ENCODE assay signal across 29 mouse cellular contexts in genomic region chr17:23543983-23544382, GRCm38 (mm10). TPM values are rescaled to one million over a fixed set of nuclear protein-coding genes. Genes with fewer than 3 reads are reported as not detected.
A peak's percentile ranks its signal among the peaks of the same experiment; 100 is the strongest.
DNase-seq lines count a peak whose midpoint lies in the region; ATAC-seq and TF ChIP-seq lines count a peak whose summit lies in the region.
"Had no signal": no experiment of that assay in that cellular context is flagged by ENCODE, and none has a peak within 500 bp of the region (broad histone marks: within the 10 kb centered on the region; RNA-seq: fewer than 3 reads in every experiment).

No protein-coding gene starts in this region.

- 68% methylated on average over 4 of the region's 4 CpGs for WGBS in intestine, embryonic 15.5 days
- 69% methylated on average over 4 of the region's 4 CpGs for WGBS in intestine, embryonic 16.5 days

- H3K4me1 ChIP-seq in intestine, embryonic 15.5 days (replicated peaks) = peaks cover 12% of the 10 kb centered on the region; the same call in 1 of the 2 replicates
- H3K4me1 ChIP-seq in intestine, embryonic 16.5 days (ENCODE audit: control insufficient read depth, insufficient read depth, low read length) = 0 out of 2 replicates have a peak, but pooled peaks cover 12% of the 10 kb centered on the region
- peaks cover 73% of the 10 kb centered on the region for H3K4me1 ChIP-seq in E14TG2a.4 (replicated peaks; ENCODE audit: low read depth, low read length)
- H3K4me1 ChIP-seq: midbrain, embryonic 15.5 days had no signal

- H3K4me2 ChIP-seq in intestine, embryonic 15.5 days (replicated peaks) = peak overlapping the region; percentile 39; the same call in 1 of the 2 replicates
- H3K4me2 ChIP-seq in intestine, embryonic 16.5 days (ENCODE audit: low read depth, low read length) = no peak overlapping the region
- H3K4me2 ChIP-seq: embryonic facial prominence, embryonic 13.5 days; heart, embryonic 11.5 days; midbrain, embryonic 15.5 days; neural tube, embryonic 13.5 days had no signal

- H3K4me3 ChIP-seq in intestine, embryonic 15.5 days (replicated peaks) = no peak overlapping the region
- H3K4me3 ChIP-seq in intestine, embryonic 16.5 days (ENCODE audit: low read length) = no peak overlapping the region
- H3K4me3 ChIP-seq in E14TG2a.4 (replicated peaks; ENCODE audit: low read length) = peak overlapping the region; percentile 52; the same call in 1 of the 2 replicates
- H3K4me3 ChIP-seq: embryonic facial prominence, embryonic 13.5 days; hindbrain, embryonic 10.5 days; limb, embryonic 15.5 days; midbrain, embryonic 15.5 days; neural tube, embryonic 13.5 days had no signal

- no peak for ATAC-seq in intestine, embryonic 15.5 days
- ATAC-seq in intestine, embryonic 16.5 days = no peak
- ATAC-seq: forebrain, embryonic 14.5 days; hindbrain, embryonic 16.5 days; midbrain, embryonic 15.5 days had no signal

- peaks cover 12% of the 10 kb centered on the region; the same call in 1 of the 2 replicates for H3K27me3 ChIP-seq in intestine, embryonic 15.5 days (replicated peaks)
- H3K27me3 ChIP-seq in intestine, embryonic 16.5 days (replicated peaks; ENCODE audit: control insufficient read depth, insufficient read depth, low read length) = no peaks in the 10 kb centered on the region
- 0 out of 2 replicates have a peak, but pooled peaks cover 7% of the 10 kb centered on the region for H3K27me3 ChIP-seq in E14TG2a.4 (ENCODE audit: insufficient read depth, low read length)

- no peak overlapping the region for H3K9ac ChIP-seq in intestine, embryonic 15.5 days
- H3K9ac ChIP-seq in intestine, embryonic 16.5 days (ENCODE audit: low read depth, low read length) = no peak overlapping the region
- H3K9ac ChIP-seq: embryonic facial prominence, embryonic 13.5 days; limb, embryonic 15.5 days; liver, embryonic 14.5 days; lung, embryonic 14.5 days; midbrain, embryonic 15.5 days; neural tube, embryonic 13.5 days had no signal

- no peaks in the 10 kb centered on the region for H3K36me3 ChIP-seq in intestine, embryonic 15.5 days
- H3K36me3 ChIP-seq in intestine, embryonic 16.5 days (ENCODE audit: control insufficient read depth, insufficient read depth, low read length) = no peaks in the 10 kb centered on the region
- H3K36me3 ChIP-seq in E14TG2a.4 (ENCODE audit: insufficient read depth, low read length) = no peaks in the 10 kb centered on the region
- H3K36me3 ChIP-seq: embryonic facial prominence, embryonic 13.5 days; hindbrain, embryonic 10.5 days; limb, embryonic 15.5 days; midbrain, embryonic 15.5 days; neural tube, embryonic 13.5 days had no signal

- no peak for TF ChIP-seq CTCF in E14TG2a.4 (conservative IDR thresholded peaks at IDR 0.05; ENCODE audit: low read length)

- DNase-seq in cerebellum, adult 9-10 months = peak; percentile 21
- no peak for DNase-seq in cerebellum, adult 11 months
- peak; percentile 5 for DNase-seq in naive thymus-derived CD4-positive, alpha-beta T cell, adult 2 months (ENCODE audit: low read depth)
- no peak for DNase-seq in frontal cortex, postnatal 36 days (ENCODE audit: low spot score in 2 of 2)
- no peak for DNase-seq in kidney, adult 9 months
- DNase-seq: adrenal gland, postnatal 36 days; cerebellum, adult 11-12 months; cerebellum, postnatal 25 days; kidney, adult 11 months; left cerebral cortex, postnatal 4 days; lung, postnatal 4 days; retina, postnatal 1 day; right cerebral cortex, postnatal 25 days had no signal

- no peak overlapping the region for H3K27ac ChIP-seq in intestine, embryonic 15.5 days
- no peak overlapping the region for H3K27ac ChIP-seq in intestine, embryonic 16.5 days (ENCODE audit: low read length)
- H3K27ac ChIP-seq: embryonic facial prominence, embryonic 13.5 days; hindbrain, embryonic 10.5 days; limb, embryonic 15.5 days; liver, embryonic 14.5 days; midbrain, embryonic 15.5 days; neural tube, embryonic 13.5 days had no signal

- no peaks in the 10 kb centered on the region for H3K9me3 ChIP-seq in intestine, embryonic 15.5 days
- no peaks in the 10 kb centered on the region for H3K9me3 ChIP-seq in intestine, embryonic 16.5 days (ENCODE audit: control insufficient read depth, low read length)
- no peaks in the 10 kb centered on the region for H3K9me3 ChIP-seq in E14TG2a.4 (ENCODE audit: low read length)
- H3K9me3 ChIP-seq: embryonic facial prominence, embryonic 13.5 days; hindbrain, embryonic 10.5 days; limb, embryonic 15.5 days; midbrain, embryonic 15.5 days; neural tube, embryonic 13.5 days had no signal

RNA-seq across cellular contexts. Expression of gene Zfp213, which starts 20.1 kb away (rescaled TPM):
- polyA plus RNA-seq in intestine, embryonic 15.5 days (2015; fragmentation: Nextera tagmentation; extraction: Ambion mirVana) = 15.2 and 17.7 TPM in 2 replicates
- polyA plus RNA-seq in intestine, embryonic 16.5 days (2015; fragmentation: Nextera tagmentation; extraction: Ambion mirVana) = 16.0 and 16.8 TPM in 2 replicates

RNA-seq across cellular contexts. Expression of gene Zfp13, which starts 55.3 kb away (rescaled TPM):
- 10.4 and 10.5 TPM in 2 replicates for polyA plus RNA-seq in intestine, embryonic 15.5 days (2015; fragmentation: Nextera tagmentation; extraction: Ambion mirVana)
- 8.6 and 8.8 TPM in 2 replicates for polyA plus RNA-seq in intestine, embryonic 16.5 days (2015; fragmentation: Nextera tagmentation; extraction: Ambion mirVana)

RNA-seq across cellular contexts. Expression of gene Zscan10, which starts 56.7 kb away (rescaled TPM):
- polyA plus RNA-seq in intestine, embryonic 15.5 days (2015; fragmentation: Nextera tagmentation; extraction: Ambion mirVana) = 0.14 TPM in 1 of 2 replicates, not detected in the other
- 0.09 TPM in 1 of 2 replicates, not detected in the other for polyA plus RNA-seq in intestine, embryonic 16.5 days (2015; fragmentation: Nextera tagmentation; extraction: Ambion mirVana)
- polyA plus RNA-seq: forebrain, embryonic 14.5 days; frontal cortex, adult 2 months; heart, embryonic 11.5 days; kidney, embryonic 16.5 days; liver, embryonic 14.5 days; midbrain, embryonic 15.5 days; neural tube, embryonic 13.5 days; spleen, adult 2 months had no signal

Comparison
In these comparisons a context has a peak if more than half of its experiments do, and no peak if none do; other contexts are left out.
1. DNase-seq: peak in cerebellum, adult 9-10 months (single experiment) and naive thymus-derived CD4-positive, alpha-beta T cell, adult 2 months (single experiment); none in cerebellum, adult 11 months (single experiment), frontal cortex, postnatal 36 days (0 of 2) and kidney, adult 9 months (single experiment).